Mouse (Mus musculus) retina, postnatal 1 day (tissue): ENCODE results near the gene Cbx3.

Experiments
- DNase-seq: peaks from one replicate; pipeline ENCODE4 v3.0.0-alpha.2; 2012

The Cbx3 gene

DNA sequence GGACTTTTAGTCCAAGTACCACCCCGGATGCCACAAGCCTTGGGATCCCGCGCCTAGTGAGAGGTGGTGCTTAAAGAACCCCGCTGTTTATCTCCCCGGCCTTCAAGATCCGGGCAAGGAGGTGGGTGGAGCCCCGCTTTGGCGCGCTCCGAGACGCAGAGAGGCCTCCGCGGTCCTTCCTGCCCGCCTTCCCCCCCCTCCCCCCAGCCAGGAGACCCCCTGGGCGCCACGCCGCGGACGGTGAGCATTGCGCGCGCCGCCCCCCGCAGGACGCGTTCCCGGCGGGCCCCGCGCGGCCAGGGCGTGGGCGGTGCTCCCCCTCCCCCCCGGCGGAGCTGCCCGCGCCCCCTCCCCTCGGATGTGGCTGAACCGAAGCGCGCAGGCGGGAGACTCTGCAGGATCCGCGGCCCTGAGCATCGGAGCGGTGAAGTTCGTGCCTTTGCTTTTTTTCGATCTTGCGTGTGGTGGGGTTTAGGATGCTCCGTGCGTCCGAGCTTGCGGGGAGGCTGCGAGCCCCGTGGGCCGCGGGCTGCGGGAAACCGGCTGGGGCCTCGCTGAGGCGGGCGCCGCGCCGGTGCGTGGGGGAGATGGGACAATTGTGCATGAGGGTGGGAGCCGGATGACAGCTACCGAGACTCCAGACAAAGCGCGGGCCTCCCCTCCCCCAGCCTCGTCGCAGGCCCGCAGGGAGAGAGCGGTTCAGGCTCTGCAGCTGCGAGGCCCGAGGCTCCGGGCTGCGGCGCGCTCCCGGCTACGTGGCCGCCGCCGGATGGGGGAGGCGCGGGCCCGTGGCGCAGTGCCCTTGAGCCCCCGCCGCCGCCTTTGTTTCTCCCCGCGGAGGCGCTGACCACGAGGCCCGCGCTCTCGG is at the start of gene Cbx3:
Cbx3 (plus strand) TSS at position 50 of the 868 bp plus-strand sequence.
- DNase-seq = peak; percentile 97

DNA sequence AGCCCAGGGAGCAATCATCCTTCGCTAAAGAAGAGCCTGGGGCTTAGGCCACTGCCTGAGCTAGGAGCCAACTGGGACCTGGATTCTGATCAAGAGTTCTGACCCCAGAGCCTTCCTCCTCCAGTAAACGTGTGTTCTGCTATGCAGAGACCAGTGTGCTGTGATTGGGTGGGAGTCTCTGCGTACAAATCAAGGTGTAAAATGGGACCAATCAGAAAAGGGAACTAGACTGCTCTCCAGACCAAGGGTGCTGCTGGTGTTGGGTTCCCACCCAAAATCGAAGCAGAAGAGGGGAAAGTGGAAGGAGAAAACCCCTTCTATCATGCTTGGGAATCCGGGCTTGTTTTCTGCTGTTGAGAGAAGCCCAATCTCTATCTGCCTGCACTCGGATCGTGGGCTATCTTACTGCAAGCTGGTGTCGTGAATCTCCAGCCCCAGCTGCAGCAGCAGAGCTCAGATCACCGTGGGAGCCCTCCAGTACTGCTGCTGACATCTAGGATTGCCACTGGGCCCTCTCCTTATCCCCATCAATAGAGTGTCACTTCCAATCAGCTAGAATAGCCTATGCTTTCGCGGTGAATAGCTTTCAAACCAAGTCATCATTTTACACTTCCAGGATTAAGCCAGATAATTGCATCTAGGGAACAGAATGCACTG is 46.6 kb upstream of the Cbx3 start:
- peak; percentile 29 for DNase-seq

DNA sequence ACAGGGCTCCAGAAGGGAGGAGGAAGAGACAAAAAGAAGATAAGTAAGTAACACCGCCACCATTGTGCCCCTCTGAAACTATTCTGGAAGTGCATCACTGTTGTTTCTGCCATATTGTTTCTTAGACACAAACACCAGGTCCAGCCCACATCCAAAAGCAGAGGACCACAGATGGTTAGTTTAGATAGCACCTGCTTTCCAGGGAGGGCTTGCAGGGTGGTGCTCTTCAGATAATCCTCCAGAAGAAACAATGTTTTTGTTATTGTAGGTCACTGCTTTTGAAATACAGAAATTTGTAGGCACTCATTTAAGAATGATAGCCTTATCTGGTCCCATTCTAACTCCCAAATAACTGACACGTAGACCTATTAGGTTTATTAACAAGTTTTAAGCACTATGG is 45.6 kb upstream of the Cbx3 start:
- no peak for DNase-seq

DNA sequence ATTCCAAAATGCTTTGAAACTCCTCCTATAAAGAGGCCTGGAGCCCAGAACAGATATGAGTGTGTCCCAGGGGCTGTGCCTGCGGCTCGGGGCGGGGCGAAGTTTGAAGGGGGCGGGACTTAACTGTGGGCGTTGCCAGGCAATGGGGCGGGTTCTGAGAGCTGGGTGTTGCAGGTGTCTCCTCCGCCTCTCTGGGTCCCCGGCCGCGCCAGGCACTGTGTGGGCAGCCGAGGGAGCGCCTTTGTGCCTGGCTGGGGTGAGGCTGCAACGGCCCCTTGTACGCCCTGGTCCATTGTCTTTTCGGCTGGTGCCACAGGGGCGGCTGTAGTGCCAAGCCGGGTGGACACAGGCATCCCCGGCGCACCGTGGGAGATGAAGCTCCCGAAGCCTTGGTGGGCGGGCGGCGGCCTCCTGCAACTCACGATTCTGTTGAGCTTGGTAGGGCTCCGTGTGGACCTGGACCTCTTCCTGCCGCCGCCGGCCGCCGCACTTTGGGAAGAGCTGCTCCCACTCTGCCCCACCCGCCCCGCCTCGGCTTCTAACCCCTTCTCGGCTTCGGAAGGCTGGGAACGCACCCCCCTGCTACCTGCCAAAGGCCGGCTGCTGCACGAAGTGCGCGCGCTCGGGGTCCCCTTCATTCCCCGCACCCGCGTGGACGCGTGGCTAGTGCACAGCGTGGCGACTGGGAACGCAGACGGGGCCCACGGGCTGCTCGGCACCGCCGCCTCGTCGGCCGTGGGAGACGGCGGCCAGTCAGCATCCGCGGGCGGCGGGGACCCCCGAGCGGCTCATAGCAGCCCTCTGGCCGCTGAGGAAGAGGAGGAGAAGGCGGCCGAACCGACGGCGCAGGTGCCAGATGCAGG is 37.4 kb upstream of the Cbx3 start, which contains the start of gene Nfe2l3:
Nfe2l3 (plus strand) TSS at position 136 of the 863 bp plus-strand sequence.
- DNase-seq = peak; percentile 80

DNA sequence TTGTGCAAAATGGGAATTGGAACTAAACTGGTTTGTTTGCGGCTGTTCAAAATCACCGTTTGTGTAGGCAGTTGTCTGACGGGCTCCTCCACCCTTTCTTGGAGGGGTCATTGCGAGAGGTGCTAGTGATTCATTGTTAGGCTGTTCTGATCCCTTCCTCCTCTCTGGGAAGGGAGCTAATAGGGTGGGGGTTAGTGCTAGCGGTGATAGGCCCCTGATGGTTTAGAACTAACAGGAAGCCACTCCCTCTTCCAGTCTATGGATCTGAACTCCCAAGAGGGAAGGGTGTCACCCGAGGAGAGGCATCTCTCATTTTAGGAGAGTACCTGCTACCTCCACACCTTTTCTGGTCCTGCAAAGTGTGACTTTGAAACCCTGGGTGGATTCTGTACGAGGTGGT is 35.9 kb upstream of the Cbx3 start:
- DNase-seq = no peak

DNA sequence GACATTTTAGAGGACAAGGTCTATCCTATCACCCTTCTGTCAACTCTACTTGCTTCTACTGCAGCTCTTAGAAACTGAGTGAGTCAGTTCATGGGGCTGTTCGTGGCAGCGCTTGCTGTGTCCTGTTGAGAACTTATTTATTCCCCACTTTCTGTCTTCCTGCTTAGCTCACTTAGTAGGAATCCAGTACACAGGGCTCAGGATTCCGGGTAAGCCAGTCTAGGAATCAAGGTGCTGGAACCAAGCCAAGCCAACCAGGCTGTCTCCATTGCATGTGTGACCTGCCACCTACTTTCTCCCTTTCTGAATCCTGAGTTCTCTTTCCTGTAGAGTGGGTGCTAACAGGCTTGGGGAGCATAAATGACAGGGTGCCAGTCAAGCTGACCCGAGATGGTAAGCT is 32.5 kb upstream of the Cbx3 start:
- no peak for DNase-seq

DNA sequence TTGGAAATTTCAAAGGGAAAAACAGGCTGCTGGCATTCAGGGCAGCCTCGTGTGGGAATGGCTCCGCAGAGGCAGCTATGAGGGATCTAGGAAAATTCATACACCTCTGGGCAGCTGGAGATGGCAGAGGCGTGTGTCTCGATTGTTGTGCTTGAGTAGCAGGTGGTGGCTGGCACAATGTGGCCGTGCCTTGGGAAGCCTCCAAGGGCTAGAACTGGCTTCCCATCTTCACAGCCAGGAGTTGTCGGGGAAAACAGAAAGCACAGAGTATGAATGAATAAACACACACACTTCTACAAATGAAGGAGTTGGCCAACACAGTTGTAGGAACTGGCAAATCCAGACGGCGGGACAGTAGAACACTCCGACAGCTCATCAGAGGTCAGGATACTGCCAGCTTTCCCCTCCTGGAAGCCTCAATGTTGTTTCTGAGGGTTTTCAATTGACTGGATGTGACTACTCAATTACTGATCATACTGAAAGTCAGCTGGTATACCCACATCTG is 31.3 kb upstream of the Cbx3 start:
- no peak for DNase-seq

DNA sequence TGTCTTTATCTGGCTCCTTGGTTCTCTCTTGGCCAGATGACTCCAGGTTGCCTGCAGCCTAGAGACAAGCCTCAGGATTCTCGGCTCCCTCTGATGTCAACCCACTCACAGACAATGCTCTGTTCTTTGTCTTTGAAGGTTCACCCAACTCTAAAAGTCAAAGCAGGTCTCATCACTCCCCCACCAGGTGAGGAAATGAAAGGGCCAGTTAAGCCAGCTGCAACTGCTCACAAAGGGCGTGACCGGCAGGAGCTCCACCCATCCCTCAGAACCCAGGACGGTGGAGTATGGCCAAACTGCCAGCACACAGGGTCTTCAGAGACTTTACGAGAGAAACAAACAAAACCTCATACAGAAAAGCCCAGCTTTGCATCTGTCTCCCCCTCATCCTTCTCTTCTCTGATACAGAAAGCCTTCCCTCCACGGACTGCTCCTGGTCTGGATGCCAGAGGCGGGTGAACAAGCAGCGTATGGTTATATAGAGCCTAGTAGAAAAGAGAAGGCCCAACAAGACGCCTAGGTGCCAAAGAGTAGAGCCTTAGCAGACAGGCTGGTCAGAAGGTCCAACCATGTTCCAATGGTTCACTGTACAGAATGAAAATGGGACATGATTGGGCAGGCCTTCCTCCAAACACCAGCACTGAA is 27.8 kb upstream of the Cbx3 start:
- no peak for DNase-seq

DNA sequence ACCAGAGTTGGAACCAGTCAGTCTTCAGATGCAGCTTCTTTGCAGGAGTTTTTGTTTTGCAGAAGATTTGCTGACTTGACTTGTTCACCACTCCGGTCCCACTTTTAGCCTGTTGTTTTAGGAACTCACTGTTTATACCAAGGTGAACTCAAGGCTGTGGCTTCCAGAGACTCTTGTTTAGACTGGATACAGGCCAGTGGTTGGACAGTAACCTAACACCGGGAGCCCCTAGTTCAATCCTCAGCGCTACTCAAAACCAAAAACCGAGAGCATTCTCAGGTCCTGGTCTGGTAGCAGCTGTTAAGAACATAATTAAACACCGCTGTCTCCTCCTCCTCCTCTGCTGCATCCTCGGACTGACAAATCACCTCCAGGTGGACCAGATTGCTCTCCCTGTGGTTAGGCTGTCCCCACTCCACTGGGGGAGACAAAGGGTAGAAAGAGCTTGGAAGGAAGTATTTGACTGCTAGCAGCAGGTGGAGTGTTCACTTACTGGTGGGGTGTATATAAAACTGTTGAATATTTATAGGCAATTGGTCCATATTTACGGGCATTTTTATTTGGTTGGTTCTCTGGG is 17.1 kb upstream of the Cbx3 start:
- no peak for DNase-seq

DNA sequence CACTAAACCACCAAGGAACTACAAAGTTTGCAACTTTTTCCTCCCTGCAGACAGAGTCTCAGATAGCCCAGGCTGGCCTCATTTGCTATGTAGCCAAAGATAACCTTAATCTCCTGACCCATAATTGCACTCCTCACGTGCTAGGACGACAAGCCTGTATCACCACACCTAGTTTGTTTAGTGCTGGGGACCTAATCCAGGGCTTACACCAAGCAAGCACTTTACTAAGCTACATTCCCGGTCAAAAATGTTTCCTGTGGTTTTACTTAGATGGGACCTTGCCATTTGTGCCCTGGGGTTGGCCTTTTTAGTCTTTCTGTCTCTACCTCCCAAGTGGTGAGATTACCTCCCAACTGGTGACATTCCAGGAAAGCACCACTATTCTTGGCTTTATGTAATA is 15.2 kb upstream of the Cbx3 start:
- DNase-seq = no peak

DNA sequence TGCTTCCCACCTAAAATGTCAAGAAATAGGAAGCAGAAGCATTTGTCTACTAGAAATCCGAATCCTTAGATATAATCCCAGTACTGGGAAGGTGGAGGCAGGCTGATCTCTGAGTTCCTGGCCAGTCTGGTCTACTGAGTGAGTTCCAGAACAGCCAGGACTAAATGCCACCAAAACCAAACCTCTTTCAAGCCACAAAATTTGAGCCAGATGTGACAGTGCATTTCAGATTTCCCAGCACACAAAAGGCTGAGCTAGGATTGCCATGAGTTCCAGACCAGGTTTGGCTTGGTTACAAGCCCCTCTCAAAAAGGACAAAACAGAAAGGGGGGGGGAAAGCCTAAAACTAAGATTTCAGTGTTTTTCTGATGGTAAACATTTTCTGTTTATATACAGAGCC is 14.0 kb upstream of the Cbx3 start:
- no peak for DNase-seq

DNA sequence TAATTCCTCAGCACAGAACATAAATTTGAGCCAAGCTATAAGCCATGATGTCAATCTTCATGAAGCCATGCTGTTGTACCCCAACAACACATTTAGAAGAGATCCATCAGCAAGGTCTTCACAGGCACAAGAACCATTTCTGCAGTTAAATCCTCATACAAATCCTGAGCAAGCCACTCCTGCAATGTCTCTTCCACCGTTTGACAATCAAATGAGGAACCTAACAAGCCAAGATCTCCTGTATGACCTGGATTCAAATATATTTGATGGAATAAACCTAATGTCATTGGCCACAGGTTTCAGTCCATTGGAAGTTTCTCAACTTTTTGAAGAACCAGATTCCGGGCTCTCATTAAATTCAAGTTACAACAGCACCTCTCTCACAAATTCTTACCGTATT is 12.9 kb upstream of the Cbx3 start:
- no peak for DNase-seq

DNA sequence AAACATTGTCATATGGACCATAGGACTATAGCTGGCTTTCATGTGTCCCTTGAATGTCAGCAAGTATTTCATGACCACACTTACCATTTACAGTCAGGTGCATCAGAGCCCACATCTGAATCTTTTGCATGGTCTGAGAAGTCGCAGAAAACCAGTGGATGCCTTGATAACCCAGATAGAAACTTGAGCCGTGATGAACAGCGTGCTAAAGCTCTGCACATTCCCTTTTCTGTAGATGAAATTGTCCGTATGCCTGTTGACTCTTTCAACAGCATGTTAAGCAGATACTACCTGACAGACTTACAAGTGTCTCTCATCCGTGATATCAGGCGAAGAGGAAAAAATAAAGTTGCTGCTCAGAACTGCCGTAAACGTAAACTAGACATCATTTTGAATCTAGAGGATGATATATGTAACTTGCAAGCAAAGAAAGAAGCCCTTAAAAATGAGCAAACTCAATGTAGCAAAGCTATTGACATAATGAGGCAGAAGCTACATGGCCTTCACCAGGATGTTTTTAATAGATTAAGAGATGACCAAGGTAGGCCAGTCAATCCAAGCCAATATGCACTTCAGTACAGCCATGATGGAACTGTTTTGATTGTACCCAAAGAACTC is 12.3 kb upstream of the Cbx3 start:
- DNase-seq = peak; percentile 39

DNA sequence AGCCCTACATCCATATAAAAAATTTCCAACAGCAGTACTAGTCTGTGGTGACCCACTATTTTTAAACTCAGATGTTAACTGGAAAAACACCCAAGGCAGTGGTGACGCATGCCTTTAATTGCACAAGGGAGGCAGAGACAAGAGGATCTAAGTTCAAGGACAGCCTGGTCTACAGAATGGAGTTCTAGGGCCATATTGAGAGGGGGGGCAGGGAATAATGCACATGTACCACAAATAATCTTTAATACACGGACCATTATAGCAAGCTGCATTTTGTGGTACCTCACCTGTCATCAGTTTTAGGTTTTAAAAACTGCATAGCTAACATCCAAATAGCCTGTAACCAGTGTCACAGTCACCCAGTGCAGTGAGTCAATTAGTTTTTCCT is 11.2 kb upstream of the Cbx3 start:
- DNase-seq = peak; percentile 37

DNA sequence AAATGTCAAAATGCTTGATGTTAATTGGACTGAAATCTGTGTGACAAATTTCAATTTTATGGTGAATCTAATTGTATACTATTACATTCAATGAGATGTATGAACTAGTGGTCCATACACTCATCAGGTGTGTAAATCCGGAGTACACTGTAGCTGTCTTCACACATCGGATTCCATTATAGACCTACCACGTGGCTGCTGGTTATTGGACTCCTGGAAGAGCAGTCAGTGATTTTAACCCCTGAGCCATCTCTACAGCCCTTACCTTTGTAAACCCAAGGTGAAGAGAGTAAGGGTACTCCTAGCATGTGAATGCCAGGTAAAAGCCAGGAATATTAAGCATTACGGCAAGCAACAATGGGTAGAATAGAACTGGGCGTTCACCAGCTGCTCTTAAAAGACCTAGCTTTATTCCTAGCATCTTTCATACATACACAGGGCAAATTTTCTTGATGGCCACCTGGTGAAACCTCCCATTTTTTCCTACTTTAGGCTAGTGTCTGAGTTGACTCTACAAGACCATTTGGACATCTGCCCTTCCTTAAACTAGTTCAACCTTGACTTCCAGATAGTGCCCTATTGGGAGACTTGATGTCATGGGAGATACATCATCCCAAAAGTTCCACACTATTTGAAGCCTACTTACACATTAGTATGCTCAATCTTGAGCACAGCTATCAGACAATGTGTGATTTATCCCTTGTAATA is 10.7 kb upstream of the Cbx3 start:
- DNase-seq = peak; percentile 56

DNA sequence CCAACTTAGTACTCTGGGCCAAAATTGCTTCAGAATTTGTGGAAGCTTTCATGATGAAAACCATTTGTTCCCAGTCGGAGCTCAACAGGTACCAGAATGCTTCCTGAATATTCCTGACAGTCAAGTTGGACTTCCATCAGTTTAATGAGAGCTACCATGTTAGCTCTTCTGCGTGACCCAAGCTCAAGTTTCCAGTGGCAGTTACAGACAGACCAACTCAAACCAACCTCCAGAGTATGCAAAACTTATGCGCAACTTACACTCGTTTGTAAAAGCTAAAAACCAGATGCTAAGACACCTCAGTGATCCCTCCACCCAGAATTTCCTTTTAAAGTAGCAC is 10.2 kb upstream of the Cbx3 start:
- DNase-seq = no peak

DNA sequence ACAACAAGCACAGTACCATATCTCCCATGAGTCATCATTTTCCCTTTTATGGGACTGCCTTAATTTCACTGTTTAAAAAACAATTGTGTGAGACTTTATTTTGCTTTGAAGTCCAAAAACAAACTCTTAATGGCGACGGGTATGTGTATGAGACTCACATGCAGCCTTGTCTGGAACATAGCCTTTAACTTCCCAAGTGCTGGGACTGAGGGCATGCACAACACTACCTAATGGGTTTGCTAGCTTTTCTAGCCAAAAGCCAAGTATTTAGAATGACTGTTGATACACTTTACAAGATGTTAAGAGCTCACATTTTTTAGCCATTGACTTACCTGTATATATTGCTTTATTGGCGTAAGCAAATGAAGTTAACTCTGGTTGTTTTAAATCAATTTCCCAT is 9.8 kb upstream of the Cbx3 start:
- DNase-seq = no peak

DNA sequence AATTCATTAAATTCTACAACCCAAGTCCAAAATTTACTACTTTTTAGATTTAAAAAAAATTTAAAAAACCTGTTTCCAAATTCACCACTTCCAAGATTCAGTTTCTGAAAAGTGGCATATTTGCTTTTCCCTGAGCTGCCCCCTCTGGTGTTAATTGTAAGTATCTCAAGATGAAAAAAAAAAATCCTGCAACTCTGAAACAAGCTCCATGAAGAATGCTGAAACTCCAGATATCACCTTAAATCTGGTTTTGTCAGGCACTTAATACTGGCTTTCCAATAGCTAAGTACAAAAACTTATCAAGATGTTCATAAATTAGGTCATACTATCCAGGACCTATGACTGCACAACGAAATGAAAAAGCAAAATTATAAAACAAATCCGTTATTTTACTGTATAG is 2.5 kb upstream of the Cbx3 start:
- DNase-seq = peak; percentile 37

DNA sequence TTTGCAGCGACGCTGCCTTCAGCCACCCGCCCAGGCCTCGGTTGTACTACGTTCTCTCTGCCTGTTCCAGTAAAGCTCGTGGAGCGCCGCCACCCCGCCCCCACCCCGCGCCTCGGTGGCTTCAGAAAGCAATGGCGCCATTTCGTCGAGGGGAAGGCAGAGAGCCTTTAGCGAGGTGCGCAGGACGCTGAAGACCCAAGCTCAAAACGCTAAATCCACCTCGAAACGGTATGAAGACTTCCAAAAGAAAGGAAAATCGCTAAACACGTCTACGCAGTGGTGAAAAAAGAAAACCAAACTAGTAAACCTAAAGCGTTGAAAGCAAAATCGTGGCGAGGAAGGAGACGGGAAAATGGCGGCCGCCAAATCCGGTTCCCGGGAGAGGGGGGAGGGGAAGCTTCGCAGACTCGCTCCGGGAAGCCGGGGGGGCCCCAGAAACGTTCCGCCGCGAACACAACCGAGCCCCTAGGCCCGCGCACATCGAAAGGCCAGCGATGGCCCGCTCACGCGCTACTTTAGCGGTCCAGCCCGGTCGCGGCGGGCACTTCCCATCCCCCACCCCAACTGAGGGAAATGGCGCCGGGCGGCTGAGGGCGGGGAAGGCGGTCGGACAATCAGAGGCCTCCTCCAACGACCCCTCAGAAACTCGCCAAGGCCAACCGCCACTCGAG is 1.1 kb upstream of the Cbx3 start:
- peak; percentile 89 for DNase-seq

DNA sequence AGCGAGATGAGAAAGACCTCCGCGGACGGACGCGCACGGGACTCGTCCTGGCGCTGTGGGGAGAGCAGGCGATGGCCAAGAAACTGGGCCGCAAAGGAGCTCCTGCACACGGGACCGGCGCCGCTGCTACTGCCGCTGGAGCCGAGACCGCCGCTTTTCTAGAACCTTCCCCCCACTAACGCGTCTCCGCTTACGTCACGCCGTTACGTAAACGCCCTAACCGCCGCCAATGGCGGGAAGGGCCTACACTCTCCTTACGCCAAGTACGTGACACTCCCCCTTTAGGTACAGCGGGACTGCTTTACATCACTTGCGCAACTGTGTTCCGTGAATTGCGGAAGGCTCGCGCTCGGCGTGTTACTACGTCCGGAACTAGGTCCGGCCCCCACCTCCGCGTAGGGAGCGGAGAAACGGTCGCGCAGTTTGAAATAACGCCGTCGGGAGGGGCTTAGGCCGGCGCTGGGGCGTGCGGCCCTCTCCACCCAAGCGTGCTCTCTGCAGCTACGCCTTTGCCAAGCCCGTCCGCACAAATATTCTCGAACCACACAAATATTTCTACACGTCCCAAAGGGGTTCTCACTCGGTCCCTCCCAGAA is 347 bp upstream of the Cbx3 start, which contains the start of gene Hnrnpa2b1:
Hnrnpa2b1 (minus strand) TSS at position 180 of the 596 bp plus-strand sequence.
- DNase-seq = peak; percentile 100
